Mouse (Mus musculus) liver, embryonic 14.5 days (tissue): ENCODE measurements around the gene Minos1.

Source experiments
- CTCF ChIP-seq: IDR thresholded peaks from 2 replicates; pipeline ENCODE4 v1.5.1; 2016; ENCODE audit warnings: antibody characterized with exemption, low read depth, control low read depth
- EP300 ChIP-seq: IDR thresholded peaks from 2 replicates; pipeline ENCODE4 v1.6.1; 2016; ENCODE audit warnings: antibody characterized with exemption, low read depth

- TF ChIP-seq CTCF = no peak
- no peak for TF ChIP-seq EP300
Measured at GRCm38 (mm10) chr4:139120998-139121397, 9.9 kb downstream of the Minos1 start.
